Mouse (Mus musculus): ENCODE results near the gene H1fx.
A peak's percentile ranks its signal among the peaks of the same experiment; 100 is the strongest.
"Not testable (repeated sequence)": the region's sequence is repeated elsewhere in the genome, so short reads cannot be mapped to it uniquely, and the experiment has no call there.

Gene H1fx

GRCm38 (mm10) chr6:87981547-87982256 is at the start of gene H1fx:
Gene H1fx (minus strand): TSS chr6:87981637.
- DNase-seq (ENCODE audit: low read depth, low spot score) = no peak

GRCm38 (mm10) chr6:88030432-88030831 is 49.0 kb upstream of the H1fx start:
- DNase-seq (ENCODE audit: low read depth, low spot score) = no peak

- no peak for DNase-seq (ENCODE audit: low read depth, low spot score)
Measured at GRCm38 (mm10) chr6:88027390-88027789, 46.0 kb upstream of the H1fx start.

GRCm38 (mm10) chr6:88023316-88023890 is 42.0 kb upstream of the H1fx start:
- no peak for DNase-seq (ENCODE audit: low read depth, low spot score)

- no peak for DNase-seq (ENCODE audit: low read depth, low spot score)
Measured at GRCm38 (mm10) chr6:88019154-88019553, 37.7 kb upstream of the H1fx start.

- DNase-seq (ENCODE audit: low read depth, low spot score) = no peak
Measured at GRCm38 (mm10) chr6:88017821-88018220, 36.4 kb upstream of the H1fx start.

GRCm38 (mm10) chr6:88015797-88016196 is 34.4 kb upstream of the H1fx start:
- no peak for DNase-seq (ENCODE audit: low read depth, low spot score)

- DNase-seq (ENCODE audit: low read depth, low spot score) = no peak
Measured at GRCm38 (mm10) chr6:88013456-88013855, 32.0 kb upstream of the H1fx start.

GRCm38 (mm10) chr6:88012601-88013000 is 31.2 kb upstream of the H1fx start:
- DNase-seq (ENCODE audit: low read depth, low spot score) = no peak

GRCm38 (mm10) chr6:88011106-88011505 is 29.7 kb upstream of the H1fx start:
- DNase-seq (ENCODE audit: low read depth, low spot score) = peak; percentile 24

GRCm38 (mm10) chr6:88009209-88009608 is 27.8 kb upstream of the H1fx start:
- DNase-seq (ENCODE audit: low read depth, low spot score) = no peak

GRCm38 (mm10) chr6:88004773-88005172 is 23.3 kb upstream of the H1fx start:
- not testable (repeated sequence) for DNase-seq (ENCODE audit: low read depth, low spot score)

- DNase-seq (ENCODE audit: low read depth, low spot score) = no peak
Measured at GRCm38 (mm10) chr6:88003439-88003838, 22.0 kb upstream of the H1fx start.

- no peak for DNase-seq (ENCODE audit: low read depth, low spot score)
Measured at GRCm38 (mm10) chr6:87998358-87998757, 16.9 kb upstream of the H1fx start.

GRCm38 (mm10) chr6:87997706-87998265 is 16.3 kb upstream of the H1fx start:
- peak; percentile 64 for DNase-seq (ENCODE audit: low read depth, low spot score)

- DNase-seq (ENCODE audit: low read depth, low spot score) = no peak
Measured at GRCm38 (mm10) chr6:87996606-87997005, 15.2 kb upstream of the H1fx start.

GRCm38 (mm10) chr6:87995519-87995918 is 14.1 kb upstream of the H1fx start:
- DNase-seq (ENCODE audit: low read depth, low spot score) = no peak

GRCm38 (mm10) chr6:87993790-87994571 is 12.5 kb upstream of the H1fx start:
- no peak for DNase-seq (ENCODE audit: low read depth, low spot score)

GRCm38 (mm10) chr6:87992733-87993132 is 11.3 kb upstream of the H1fx start:
- DNase-seq (ENCODE audit: low read depth, low spot score) = no peak

GRCm38 (mm10) chr6:87991886-87992285 is 10.4 kb upstream of the H1fx start:
- DNase-seq (ENCODE audit: low read depth, low spot score) = no peak

- no peak for DNase-seq (ENCODE audit: low read depth, low spot score)
Measured at GRCm38 (mm10) chr6:87991216-87991615, 9.8 kb upstream of the H1fx start.

- no peak for DNase-seq (ENCODE audit: low read depth, low spot score)
Measured at GRCm38 (mm10) chr6:87982506-87982905, 1.1 kb upstream of the H1fx start.

Measured in CD4-positive helper T cell, adult 2 months (primary cell).